ENCODE assay signal across 23 mouse cellular contexts in genomic region chr15:56425986-56426385, GRCm38 (mm10).
DNase-seq lines count a peak whose midpoint lies in the region; ATAC-seq and TF ChIP-seq lines count a peak whose summit lies in the region.
"Had no signal": no experiment of that assay in that cellular context is flagged by ENCODE, and none has a peak within 500 bp of the region (broad histone marks: within the 10 kb centered on the region; RNA-seq: fewer than 3 reads in every experiment).

No protein-coding gene starts in this region.

- WGBS in kidney, embryonic 15.5 days = 9% methylated on average over 4 of the region's 4 CpGs
- 32% methylated on average over 4 of the region's 4 CpGs for WGBS in cerebellum, adult 2 months

- H3K9ac ChIP-seq in kidney, embryonic 15.5 days = no peak overlapping the region
- H3K9ac ChIP-seq: embryonic facial prominence, embryonic 15.5 days; forebrain, postnatal 0 days; heart, embryonic 13.5 days; limb, embryonic 15.5 days had no signal

- no peaks in the 10 kb centered on the region for H3K36me3 ChIP-seq in kidney, embryonic 15.5 days
- H3K36me3 ChIP-seq: embryonic facial prominence, embryonic 15.5 days; forebrain, embryonic 10.5 days; heart, embryonic 13.5 days; limb, embryonic 15.5 days had no signal

- H3K4me3 ChIP-seq in kidney, embryonic 15.5 days (replicated peaks) = no peak overlapping the region
- no peak overlapping the region for H3K4me3 ChIP-seq in cerebellum, adult 2 months (replicated peaks; ENCODE audit: insufficient read depth, low read depth, low read length)
- H3K4me3 ChIP-seq: embryonic facial prominence, embryonic 15.5 days; forebrain, embryonic 10.5 days; heart, embryonic 13.5 days; layer of hippocampus, adult 2 months; limb, embryonic 15.5 days had no signal

- no peaks in the 10 kb centered on the region for H3K27me3 ChIP-seq in kidney, embryonic 15.5 days
- H3K27me3 ChIP-seq in cerebellum, adult 2 months (ENCODE audit: control insufficient read depth, insufficient read depth, low read length) = no peaks in the 10 kb centered on the region
- H3K27me3 ChIP-seq: CH12.LX; embryonic facial prominence, embryonic 15.5 days; heart, embryonic 13.5 days; limb, embryonic 15.5 days had no signal

- no peak overlapping the region for H3K4me2 ChIP-seq in kidney, embryonic 15.5 days
- H3K4me2 ChIP-seq: embryonic facial prominence, embryonic 15.5 days; heart, embryonic 13.5 days; limb, embryonic 15.5 days had no signal

- no peak for DNase-seq in kidney, adult 8-10 months
- DNase-seq in R1 (ENCODE audit: low read depth, low spot score) = peak; percentile 62
- peak; percentile 23 for DNase-seq in embryo, embryonic 11.5 days (ENCODE audit: low read depth, low spot score)
- DNase-seq in mesoderm, embryonic 11.5 days (ENCODE audit: low read depth, low spot score) = peak; percentile 75
- DNase-seq in cerebellum, adult 2 months = no peak
- no peak for DNase-seq in cerebellum, postnatal 36 days
- DNase-seq in heart, adult 8-10 months (ENCODE audit: low spot score) = no peak
- DNase-seq: adrenal gland, adult 8-10 months; cerebellum, postnatal 25 days; forebrain, postnatal 0 days; kidney, postnatal 10 days; layer of hippocampus, postnatal 36 days; lung, postnatal 10 days; midbrain, embryonic 14.5 days; right cerebral cortex, postnatal 4 days; thymus, postnatal 14 days had no signal

- H3K27ac ChIP-seq in kidney, embryonic 15.5 days = no peak overlapping the region
- H3K27ac ChIP-seq in cerebellum, adult 2 months (ENCODE audit: insufficient read depth, low read length) = no peak overlapping the region
- H3K27ac ChIP-seq: embryonic facial prominence, embryonic 15.5 days; forebrain, embryonic 10.5 days; heart, embryonic 13.5 days; layer of hippocampus, adult 2 months; limb, embryonic 15.5 days had no signal

- 0 out of 2 replicates have a peak, but pooled peaks cover 9% of the 10 kb centered on the region for H3K4me1 ChIP-seq in kidney, embryonic 15.5 days
- no peaks in the 10 kb centered on the region for H3K4me1 ChIP-seq in cerebellum, adult 2 months (ENCODE audit: control insufficient read depth, insufficient read depth, low read length)
- H3K4me1 ChIP-seq: embryonic facial prominence, embryonic 15.5 days; limb, embryonic 15.5 days had no signal

- TF ChIP-seq CTCF in cerebellum, adult 2 months (IDR thresholded peaks at IDR 0.05; ENCODE audit: borderline replicate concordance, insufficient read depth, low read depth, low read length) = no peak

- no peaks in the 10 kb centered on the region for H3K9me3 ChIP-seq in kidney, embryonic 15.5 days (replicated peaks)
- H3K9me3 ChIP-seq: embryonic facial prominence, embryonic 15.5 days; forebrain, embryonic 10.5 days; heart, embryonic 13.5 days; limb, embryonic 15.5 days had no signal

- no peak for TF ChIP-seq POLR2A in cerebellum, adult 2 months (IDR thresholded peaks at IDR 0.05; ENCODE audit: borderline replicate concordance, insufficient read depth, low read length)

- peak; percentile 75 for ATAC-seq in kidney, embryonic 15.5 days (replicated peaks; ENCODE audit: low FRiP score)
- ATAC-seq: forebrain, postnatal 0 days had no signal

Comparison
In these comparisons a context has a peak if more than half of its experiments do, and no peak if none do; other contexts are left out.
1. DNase-seq: peak in R1 (single experiment), embryo, embryonic 11.5 days (single experiment) and mesoderm, embryonic 11.5 days (single experiment); none in kidney, adult 8-10 months (0 of 2), cerebellum, adult 2 months (0 of 2), cerebellum, postnatal 36 days (0 of 2) and heart, adult 8-10 months (single experiment).